Mouse (Mus musculus) embryonic fibroblast, embryonic 13.5 days (primary cell): ENCODE measurements around the gene Aplp2. TPM values are rescaled to one million over a fixed set of nuclear protein-coding genes. Genes with fewer than 3 reads are reported as not detected.

Experiments used
- H3K27ac ChIP-seq: 2 replicates; pipeline ENCODE4 v1.5.1; 2012; ENCODE audit warnings: low read length, control low read depth, inconsistent platforms; ENCODE audit not compliant: insufficient read depth
- H3K4me1 ChIP-seq: 2 replicates; pipeline ENCODE4 v1.6.1; 2011; ENCODE audit warnings: low read length; ENCODE audit not compliant: control insufficient read depth, insufficient read depth
- H3K4me3 ChIP-seq: 2 replicates; pipeline ENCODE4 v1.5.1; 2011; ENCODE audit warnings: mild to moderate bottlenecking, control low read depth, low read length; ENCODE audit not compliant: insufficient read depth
- CTCF ChIP-seq: IDR thresholded peaks from 2 replicates; pipeline ENCODE4 v1.5.1; 2011; ENCODE audit warnings: mild to moderate bottlenecking, control low read depth, low read length, moderate library complexity, borderline replicate concordance; ENCODE audit not compliant: insufficient read depth
- POLR2A ChIP-seq: IDR thresholded peaks from 2 replicates; pipeline ENCODE4 v1.6.1; 2011; ENCODE audit warnings: low read depth, mild to moderate bottlenecking, control low read depth, low read length, moderate library complexity
- polyA plus RNA-seq: library from polyadenylated mRNA; stranded (reverse); fragments of >200 nt; gene quantifications from 2 replicates; pipeline ENCODE4 v1.2.4, GENCODE M21; 2011; ENCODE audit warnings: low read depth; ENCODE audit not compliant: missing spikeins, insufficient read length

Gene Aplp2
- polyA plus RNA-seq, 1 experiment: 305 TPM

DNA sequence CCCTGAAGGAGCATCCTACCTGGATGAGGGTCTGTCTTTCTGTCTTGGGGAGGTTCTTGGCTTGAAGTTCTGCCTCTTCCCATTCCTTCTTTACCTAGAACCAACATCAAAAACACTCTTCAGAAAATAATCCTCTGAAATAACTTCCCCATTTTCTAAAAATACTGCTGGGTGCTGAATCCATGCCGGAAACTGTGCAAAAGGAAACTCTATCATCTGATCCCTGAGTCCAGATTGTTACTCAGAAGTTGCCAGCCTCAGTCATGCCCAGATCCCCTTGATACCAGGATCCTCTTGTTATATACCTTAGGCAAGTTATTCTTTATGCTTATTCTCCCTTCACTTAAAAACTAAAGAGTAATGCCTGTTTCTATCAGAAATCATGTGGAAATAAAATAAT is 48.3 kb downstream of the Aplp2 start:
- Histone ChIP-seq H3K4me3 (no peak overlapping the region), H3K27ac (no peak overlapping the region), H3K4me1 (no peaks in the 10 kb centered on the region)
- TF ChIP-seq POLR2A (no peak), CTCF (no peak)

DNA sequence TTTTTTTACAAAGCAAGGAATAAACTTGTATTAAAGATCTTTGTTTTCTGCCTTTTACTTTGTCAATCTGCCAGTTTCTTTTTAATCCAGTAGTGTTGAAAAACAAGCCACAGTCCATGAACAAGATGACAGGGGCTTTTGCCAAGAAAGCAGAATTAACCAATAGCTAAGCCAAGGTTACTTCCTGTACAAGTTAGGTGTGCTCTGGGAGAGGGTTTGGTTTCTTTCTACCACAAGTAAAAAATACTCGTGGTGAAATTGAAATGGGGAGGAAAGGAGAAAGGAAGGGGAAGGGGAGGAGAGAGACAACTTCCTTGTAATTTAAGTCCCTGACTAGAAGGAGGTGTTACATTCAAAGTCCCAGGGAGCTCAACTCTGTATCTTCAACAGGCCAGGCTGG is 48.7 kb downstream of the Aplp2 start:
- TF ChIP-seq CTCF: no peak
- H3K27ac ChIP-seq: no peak overlapping the region
- H3K4me1 ChIP-seq: no peaks in the 10 kb centered on the region
- no peak overlapping the region for H3K4me3 ChIP-seq

DNA sequence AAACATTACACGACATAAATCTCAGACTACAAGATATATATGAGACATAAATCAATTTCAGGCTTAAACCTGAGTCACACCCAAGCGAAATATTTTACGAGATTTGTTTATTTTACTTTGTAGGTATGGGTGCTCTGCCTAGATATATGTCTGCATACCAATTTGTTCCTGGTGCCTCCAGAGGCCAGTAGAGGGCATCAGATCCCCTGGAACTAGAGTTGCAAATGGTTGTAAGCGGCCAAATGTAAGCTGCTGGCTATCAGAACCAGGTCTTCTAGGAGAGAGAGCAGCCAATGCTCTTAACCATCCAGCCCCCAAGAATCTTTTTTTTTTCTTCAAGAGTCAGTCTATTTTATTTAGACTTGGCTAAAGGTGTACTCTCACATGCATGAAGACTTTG is 51.7 kb downstream of the Aplp2 start:
- Histone ChIP-seq H3K4me3 (no peak overlapping the region), H3K27ac (no peak overlapping the region), H3K4me1 (peaks cover 3% of the 10 kb centered on the region)
- no peak for TF ChIP-seq POLR2A
- no peak for TF ChIP-seq CTCF

DNA sequence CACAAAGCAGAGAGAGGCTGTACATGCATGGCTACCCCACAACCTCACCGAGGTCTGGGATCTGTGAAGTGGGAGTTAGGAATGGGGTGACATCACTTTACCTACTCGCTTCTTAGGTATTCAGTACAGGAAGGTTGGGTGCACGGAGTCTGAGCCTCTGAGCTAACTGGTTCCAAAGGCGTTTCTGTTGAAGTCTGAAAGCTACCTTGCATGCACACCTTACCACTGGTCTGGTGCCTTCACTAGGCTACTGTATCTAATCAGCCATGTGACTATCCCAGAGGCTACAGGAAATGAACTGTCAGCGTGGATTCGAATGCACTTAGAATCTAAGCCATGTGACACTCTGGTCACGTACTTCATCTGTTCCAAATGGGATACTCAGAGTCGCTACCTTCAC is 55.0 kb downstream of the Aplp2 start:
- Histone ChIP-seq H3K4me1 (peaks cover 3% of the 10 kb centered on the region), H3K27ac (no peak overlapping the region), H3K4me3 (no peak overlapping the region)
- TF ChIP-seq POLR2A: no peak
- no peak for TF ChIP-seq CTCF

DNA sequence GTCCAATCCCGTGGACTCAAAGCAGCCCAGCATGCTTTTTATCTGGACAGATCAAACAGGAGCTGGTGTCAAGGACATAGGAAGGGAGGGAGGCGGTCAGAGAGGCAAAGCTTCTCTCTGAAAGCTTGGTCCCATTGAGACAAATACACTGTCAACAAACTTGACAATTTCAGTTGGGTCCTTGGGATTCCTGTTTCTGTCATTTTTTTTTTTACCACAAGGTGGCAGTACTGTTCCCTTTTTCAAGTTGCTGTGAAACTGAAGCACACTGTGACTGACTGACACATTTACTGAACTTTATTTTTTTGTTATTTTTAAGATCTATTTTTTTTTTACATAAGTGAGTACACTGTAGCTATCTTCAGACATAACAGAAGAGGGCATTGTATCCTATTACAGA is 60.6 kb downstream of the Aplp2 start:
- Histone ChIP-seq H3K27ac (no peak overlapping the region), H3K4me1 (no peaks in the 10 kb centered on the region), H3K4me3 (no peak overlapping the region)
- TF ChIP-seq CTCF (no peak), POLR2A (no peak)

DNA sequence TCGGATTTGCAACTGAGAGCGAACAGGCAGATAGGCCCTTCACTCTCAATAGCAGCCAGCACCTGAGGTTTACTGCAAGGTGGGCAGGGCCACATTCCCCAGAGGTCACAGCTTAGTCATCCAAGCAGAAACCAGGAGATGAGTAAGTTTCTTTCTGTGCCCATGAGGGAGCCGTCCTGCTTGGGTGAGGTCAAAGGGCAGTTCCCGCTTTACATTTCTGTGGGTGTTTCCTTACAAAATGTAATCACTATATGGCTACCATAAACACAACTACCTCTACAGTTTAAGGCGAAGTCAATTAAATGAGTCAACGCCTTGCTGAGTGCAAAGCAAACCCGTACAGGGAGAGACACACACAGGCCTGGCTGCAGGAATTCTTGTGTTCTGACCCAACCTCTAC is 63.5 kb downstream of the Aplp2 start:
- H3K27ac ChIP-seq: no peak overlapping the region
- TF ChIP-seq CTCF (no peak), POLR2A (no peak)
- no peaks in the 10 kb centered on the region for H3K4me1 ChIP-seq
- no peak overlapping the region for H3K4me3 ChIP-seq

DNA sequence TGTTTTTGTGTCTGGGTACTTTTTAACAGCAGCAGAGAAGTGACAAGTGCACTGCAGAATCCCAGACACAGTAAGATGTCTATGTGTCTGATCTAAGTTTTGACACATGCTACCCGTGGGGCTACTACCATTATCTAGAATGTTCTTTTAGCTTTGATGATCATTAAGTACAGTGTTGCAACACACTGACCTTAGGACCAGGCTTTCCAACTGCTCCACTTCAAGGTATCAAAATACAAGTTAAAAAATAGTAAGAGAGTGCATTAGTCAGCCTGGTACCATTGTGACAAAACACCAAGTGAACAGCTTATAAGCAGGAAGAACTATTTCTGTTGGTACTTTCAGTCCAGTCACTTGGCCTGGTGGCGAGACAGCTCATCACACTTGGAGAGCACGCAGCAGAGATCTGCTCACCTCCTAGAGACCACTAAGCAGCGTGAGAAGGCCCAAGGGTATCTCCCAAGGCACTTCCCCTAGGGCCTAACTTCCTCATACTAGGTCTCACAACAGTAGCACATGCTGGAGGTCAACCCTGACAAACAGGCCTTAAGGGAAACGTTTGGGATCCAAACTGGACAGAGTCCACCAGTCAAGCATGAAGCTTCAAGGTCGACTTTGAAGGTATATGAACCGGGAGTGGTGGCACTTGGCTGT is 66.2 kb downstream of the Aplp2 start:
- no peak for TF ChIP-seq CTCF
- TF ChIP-seq POLR2A: no peak
- H3K27ac ChIP-seq: no peak overlapping the region
- H3K4me1 ChIP-seq: no peaks in the 10 kb centered on the region
- no peak overlapping the region for H3K4me3 ChIP-seq

DNA sequence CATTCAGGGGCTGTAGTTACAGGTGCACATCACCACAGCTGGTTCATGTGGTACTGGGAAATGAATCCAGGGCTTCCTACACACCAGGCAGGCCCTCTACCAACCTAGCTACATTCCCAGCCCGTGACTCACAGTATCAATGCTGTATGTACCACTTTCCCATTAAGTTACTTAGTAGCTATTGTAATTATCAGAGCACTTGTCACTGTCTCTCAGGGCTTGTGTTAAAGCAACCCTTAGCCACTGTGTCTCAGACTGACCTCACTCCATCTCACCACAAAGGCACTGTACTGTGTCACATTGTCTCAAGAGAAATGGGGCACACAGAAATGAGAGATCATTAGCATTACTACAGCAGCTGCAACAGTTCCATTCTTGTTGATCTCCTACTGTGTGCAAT is 68.7 kb downstream of the Aplp2 start:
- no peak overlapping the region for H3K4me3 ChIP-seq
- no peaks in the 10 kb centered on the region for H3K4me1 ChIP-seq
- no peak overlapping the region for H3K27ac ChIP-seq
- TF ChIP-seq CTCF (no peak), POLR2A (no peak)

DNA sequence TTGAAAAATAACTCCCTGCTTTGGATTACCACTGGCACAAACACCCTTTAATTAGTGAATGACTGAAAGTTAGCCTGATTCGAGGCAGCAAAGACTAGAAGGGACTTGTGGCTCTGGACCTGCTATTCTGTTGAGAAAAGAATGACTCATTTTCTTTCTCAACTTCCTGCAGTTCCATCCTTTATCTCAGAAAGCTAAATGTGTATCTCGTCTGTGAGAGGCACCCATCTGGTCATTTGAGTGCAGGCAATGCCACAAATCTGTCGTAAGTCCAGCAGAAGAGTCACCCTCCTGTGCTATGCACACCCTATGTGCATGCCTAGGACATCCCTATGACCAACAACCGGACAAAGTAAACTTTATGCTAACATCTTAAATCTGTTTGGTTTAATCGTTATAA is 78.5 kb downstream of the Aplp2 start:
- Histone ChIP-seq H3K4me3 (no peak overlapping the region), H3K4me1 (no peaks in the 10 kb centered on the region), H3K27ac (no peak overlapping the region)
- no peak for TF ChIP-seq CTCF
- TF ChIP-seq POLR2A: no peak

DNA sequence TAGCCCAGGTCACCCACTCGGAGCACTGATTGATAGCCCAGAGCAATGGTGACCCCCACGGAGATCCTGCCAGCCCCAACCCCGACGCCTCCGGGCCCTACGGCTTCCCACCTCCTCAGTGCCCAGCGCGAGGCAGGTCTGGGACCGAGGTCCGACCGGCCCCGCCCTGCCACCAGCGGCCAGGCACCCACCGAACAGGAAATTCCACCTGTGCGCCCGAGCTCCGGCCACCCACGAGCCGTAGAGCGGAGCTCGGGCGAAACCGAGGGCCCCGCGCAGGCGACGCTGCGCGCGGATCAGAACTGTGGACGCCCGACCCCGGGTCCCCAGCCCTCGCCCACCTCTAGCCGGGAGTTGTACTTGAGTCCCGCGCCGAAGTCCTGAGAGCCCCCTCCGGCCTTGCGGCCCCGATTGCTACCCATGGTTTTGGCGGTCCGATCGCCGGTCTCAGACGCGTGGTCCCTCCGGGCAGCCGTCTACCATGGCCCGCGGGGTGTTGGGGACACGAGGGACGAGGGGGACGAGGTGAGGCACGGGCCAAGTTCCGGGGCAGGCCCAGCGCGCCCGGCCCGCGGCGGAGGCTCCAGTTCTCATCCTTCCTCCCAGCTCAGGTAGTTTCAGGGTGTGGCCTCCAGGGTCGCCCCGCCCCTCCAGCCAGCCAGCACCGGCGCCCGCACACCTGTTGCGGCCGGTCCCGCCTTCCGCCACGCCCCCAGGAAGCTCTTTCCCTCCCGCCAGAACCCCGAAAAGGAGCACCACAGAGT is 80.2 kb downstream of the Aplp2 start, which contains the start of gene St14:
Gene St14, minus strand, starts transcription at position 649 of the 764 bp plus-strand sequence.
- Histone ChIP-seq H3K27ac (no peak within 1 kb of the TSS), H3K4me3 (peak within 1 kb of the TSS; percentile 19), H3K4me1 (no peaks in the 10 kb centered on the region)
- TF ChIP-seq CTCF (no peak), POLR2A (no peak)
